Mouse (Mus musculus) macrophage (primary cell): ENCODE results near the gene Gm29049. TPM values are rescaled to one million over a fixed set of nuclear protein-coding genes. Genes with fewer than 3 reads are reported as not detected.
"Not testable (repeated sequence)": the region's sequence is repeated elsewhere in the genome, so short reads cannot be mapped to it uniquely, and the experiment has no call there.

ENCODE experiments used
- H3K27ac ChIP-seq: fragments of 350-480 bp; formaldehyde crosslinking; 2 replicates; pipeline ENCODE4 v1.9.0; 2021
- H3K36me3 ChIP-seq: fragments of 350-480 bp; formaldehyde crosslinking; 2 replicates; pipeline ENCODE4 v1.9.0; 2021; ENCODE audit errors: inconsistent target
- H3K4me3 ChIP-seq: fragments of 350-480 bp; formaldehyde crosslinking; 2 replicates; pipeline ENCODE4 v1.9.0; 2021; ENCODE audit errors: inconsistent target
- H3K79me2 ChIP-seq: fragments of 350-480 bp; formaldehyde crosslinking; 2 replicates; pipeline ENCODE4 v1.9.0; 2021; ENCODE audit errors: inconsistent target
- WGBS: methylation state at CpG from one replicate; pipeline ENCODE4 v1.1.7; 2026; ENCODE audit warnings: inconsistent platforms; ENCODE audit not compliant: missing documents; 5-methylcytosine and 5-hydroxymethylcytosine counted together
- polyA plus RNA-seq: library from polyadenylated mRNA; stranded (reverse); fragments of 250-400 nt; gene quantifications from 3 replicates; pipeline ENCODE4 v1.2.4, GENCODE M21; 2018; ENCODE audit warnings: inconsistent platforms
- total RNA-seq, 78 experiments: library from RNA; depleted of rRNA; stranded (reverse); fragments of 250-400 nt; gene quantifications; 1 replicate in 9 of 78; 2 replicates in 24 of 78; 3 replicates in 43 of 78; 4 replicates in 2 of 78; pipeline ENCODE4 v1.2.4; 2018; ENCODE audit warnings: inconsistent platforms in 56 of 78

The Gm29049 gene
- total RNA-seq (2018; cell fraction: chromatin; rRNA removed) = not detected
- not detected for total RNA-seq (2018; cell fraction: cytosol; rRNA removed)
- not detected for total RNA-seq (2018; cell fraction: nucleus; rRNA removed)
- not detected in 3 replicates for polyA plus RNA-seq

- WGBS = no CpG with 5 or more reads among the region's 3 CpGs
- not testable (repeated sequence) for H3K79me2 ChIP-seq, H3K36me3 ChIP-seq
Observed at GRCm38 (mm10) chrY:7997068-7997467, at the start of gene Gm29049. Gene Gm29049, minus strand, starts transcription at chrY:7997168.

More at GRCm38 (mm10) chrY:7997068-7997467, at the start of gene Gm29049:
- not testable (repeated sequence) for H3K27ac ChIP-seq, H3K4me3 ChIP-seq

Other genes starting within 250 kb of the Gm29049 start
- not detected in 3 replicates for gene Gm20825, start 74.3 kb upstream of the Gm29049 start, polyA plus RNA-seq